Mouse (Mus musculus) telencephalon, adult 2 months (tissue): Measurements from ENCODE around the gene Psmb9.

Experiments used
- DNase-seq: peaks from one replicate; pipeline ENCODE4 v3.0.0-alpha.2; 2011; ENCODE audit warnings: low read depth, low spot score

Psmb9 gene

GRCm38 (mm10) chr17:34139416-34139815 lies 48.1 kb downstream of the Psmb9 start:
- DNase-seq, result no peak

GRCm38 (mm10) chr17:34138655-34139054 lies 48.9 kb downstream of the Psmb9 start:
- DNase-seq, result no peak

- no peak for DNase-seq
Measured at GRCm38 (mm10) chr17:34137601-34138000, 50.0 kb downstream of the Psmb9 start.

- DNase-seq, result peak; percentile 99
Measured at GRCm38 (mm10) chr17:34135297-34136224, 52.0 kb downstream of the Psmb9 start.

- no peak for DNase-seq
Measured at GRCm38 (mm10) chr17:34134451-34134850, 53.1 kb downstream of the Psmb9 start.

GRCm38 (mm10) chr17:34133289-34133688 lies 54.3 kb downstream of the Psmb9 start:
- no peak for DNase-seq
